Mouse (Mus musculus): ENCODE results near the gene Ugt2b5. TPM values are rescaled to one million over a fixed set of nuclear protein-coding genes. Genes with fewer than 3 reads are reported as not detected.
"Not testable (repeated sequence)": the region's sequence is repeated elsewhere in the genome, so short reads cannot be mapped to it uniquely, and the experiment has no call there.

Ugt2b5 gene
- not detected in 2 replicates for polyA plus RNA-seq (2012; ENCODE audit: insufficient read depth, insufficient read length, missing spikeins)

GRCm38 (mm10) chr5:87140196-87140595, at the start of gene Ugt2b5:
Gene Ugt2b5 (minus strand): TSS chr5:87140318.
- not testable (repeated sequence) for H3K4me1 ChIP-seq (ENCODE audit: control insufficient read depth, insufficient read depth, low read length); H3K27ac ChIP-seq (ENCODE audit: insufficient read depth, low read depth, low read length); H3K4me3 ChIP-seq (ENCODE audit: insufficient read depth, low read length)

GRCm38 (mm10) chr5:87175780-87176179, 35.7 kb upstream of the Ugt2b5 start:
- H3K4me1 ChIP-seq (ENCODE audit: control insufficient read depth, insufficient read depth, low read length); H3K4me3 ChIP-seq (ENCODE audit: insufficient read depth, low read length); H3K27ac ChIP-seq (ENCODE audit: insufficient read depth, low read depth, low read length): not testable (repeated sequence)

DNA sequence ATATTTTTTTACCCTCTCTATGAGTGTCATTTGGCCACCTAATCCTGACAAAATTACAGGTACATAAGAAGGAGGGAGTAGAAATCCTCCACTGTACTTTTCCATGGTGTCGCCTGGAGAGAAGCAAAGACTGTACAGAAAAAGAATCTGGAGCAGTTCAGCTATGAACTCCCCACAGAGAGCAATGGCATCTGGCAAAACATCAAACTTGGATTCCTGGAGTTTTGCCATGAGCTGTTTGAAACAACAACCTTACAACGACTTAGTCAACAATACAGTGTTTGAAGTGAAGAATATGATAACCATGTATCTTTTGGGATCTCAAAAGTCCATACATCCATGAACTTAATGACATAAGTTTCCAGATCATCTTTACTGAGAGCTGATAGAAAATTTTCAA, 34.6 kb upstream of the Ugt2b5 start:
- TF ChIP-seq POLR2A (IDR thresholded peaks at IDR 0.05; ENCODE audit: borderline replicate concordance, low read depth, low read length) (no peak), CTCF (IDR thresholded peaks at IDR 0.05; ENCODE audit: low read depth, low read length) (no peak)
- no peak overlapping the region for H3K4me3 ChIP-seq (ENCODE audit: insufficient read depth, low read length)
- no peaks in the 10 kb centered on the region for H3K4me1 ChIP-seq (ENCODE audit: control insufficient read depth, insufficient read depth, low read length)
- no peak overlapping the region for H3K27ac ChIP-seq (ENCODE audit: insufficient read depth, low read depth, low read length)

DNA sequence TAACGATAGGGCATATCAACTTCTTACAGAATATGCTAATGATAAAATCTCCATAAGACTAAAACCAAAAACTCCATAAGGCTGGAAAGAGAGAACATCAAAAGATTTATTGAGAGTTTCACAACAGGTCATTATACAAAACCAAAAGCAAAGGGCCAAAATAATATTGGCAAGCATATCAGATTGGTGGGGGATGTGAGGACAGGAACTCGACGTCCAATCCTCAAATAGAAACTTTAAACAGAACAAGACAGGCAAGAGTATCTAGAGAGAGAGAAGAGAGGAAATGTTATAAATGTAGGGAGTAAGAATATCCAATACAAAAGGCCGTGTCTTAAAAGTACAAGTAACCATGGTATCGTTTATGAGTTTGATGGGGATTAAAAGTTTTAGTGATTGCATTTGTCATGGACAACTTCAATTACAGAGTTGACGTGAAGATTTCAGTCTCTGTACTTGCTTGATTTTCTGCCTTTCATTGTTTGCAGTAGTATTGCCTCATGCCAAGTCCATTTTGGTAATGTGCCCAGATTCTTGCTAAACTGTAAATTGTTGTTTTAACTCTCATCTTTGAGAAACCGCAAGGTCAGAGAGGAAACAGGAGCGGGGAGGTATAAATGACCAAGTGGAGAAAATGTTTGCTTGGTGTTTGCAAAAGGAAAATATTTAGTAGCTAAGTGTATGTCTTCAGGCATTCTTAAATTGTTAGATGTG, 7.8 kb upstream of the Ugt2b5 start:
- no peaks in the 10 kb centered on the region for H3K4me1 ChIP-seq (ENCODE audit: control insufficient read depth, insufficient read depth, low read length)
- H3K27ac ChIP-seq (ENCODE audit: insufficient read depth, low read depth, low read length): no peak overlapping the region
- H3K4me3 ChIP-seq (ENCODE audit: insufficient read depth, low read length): no peak overlapping the region
- TF ChIP-seq POLR2A (IDR thresholded peaks at IDR 0.05; ENCODE audit: borderline replicate concordance, low read depth, low read length) (no peak), CTCF (IDR thresholded peaks at IDR 0.05; ENCODE audit: low read depth, low read length) (no peak)

- Histone ChIP-seq H3K4me1 (ENCODE audit: control insufficient read depth, insufficient read depth, low read length) (no peaks in the 10 kb centered on the region), H3K27ac (ENCODE audit: insufficient read depth, low read depth, low read length) (no peak overlapping the region), H3K4me3 (ENCODE audit: insufficient read depth, low read length) (no peak overlapping the region)
- TF ChIP-seq POLR2A (IDR thresholded peaks at IDR 0.05; ENCODE audit: borderline replicate concordance, low read depth, low read length) (no peak), CTCF (IDR thresholded peaks at IDR 0.05; ENCODE audit: low read depth, low read length) (no peak)
These were observed 2.8 kb upstream of the Ugt2b5 start for GRCm38 (mm10) chr5:87142865-87143456.

- not testable (repeated sequence) for H3K4me1 ChIP-seq (ENCODE audit: control insufficient read depth, insufficient read depth, low read length); H3K4me3 ChIP-seq (ENCODE audit: insufficient read depth, low read length); H3K27ac ChIP-seq (ENCODE audit: insufficient read depth, low read depth, low read length)
These were observed 36.4 kb downstream of the Ugt2b5 start for GRCm38 (mm10) chr5:87103697-87104096.

- H3K27ac ChIP-seq (ENCODE audit: insufficient read depth, low read depth, low read length): no peak within 1 kb of the TSS
- no peak for TF ChIP-seq POLR2A (IDR thresholded peaks at IDR 0.05; ENCODE audit: borderline replicate concordance, low read depth, low read length)
- no peak for TF ChIP-seq CTCF (IDR thresholded peaks at IDR 0.05; ENCODE audit: low read depth, low read length)
- H3K4me3 ChIP-seq (ENCODE audit: insufficient read depth, low read length): no peak within 1 kb of the TSS
- H3K4me1 ChIP-seq (ENCODE audit: control insufficient read depth, insufficient read depth, low read length): no peaks in the 10 kb centered on the region
These were observed 47.6 kb downstream of the Ugt2b5 start, which contains the start of gene Ugt2b36 for GRCm38 (mm10) chr5:87092346-87093027. Gene Ugt2b36 (minus strand): TSS chr5:87092555.

- Histone ChIP-seq H3K4me3 (ENCODE audit: insufficient read depth, low read length) (no peak overlapping the region), H3K27ac (ENCODE audit: insufficient read depth, low read depth, low read length) (no peak overlapping the region), H3K4me1 (ENCODE audit: control insufficient read depth, insufficient read depth, low read length) (no peaks in the 10 kb centered on the region)
- no peak for TF ChIP-seq POLR2A (IDR thresholded peaks at IDR 0.05; ENCODE audit: borderline replicate concordance, low read depth, low read length)
- no peak for TF ChIP-seq CTCF (IDR thresholded peaks at IDR 0.05; ENCODE audit: low read depth, low read length)
These were observed 49.0 kb downstream of the Ugt2b5 start for GRCm38 (mm10) chr5:87091111-87091510.

GRCm38 (mm10) chr5:87089264-87089663, 50.9 kb downstream of the Ugt2b5 start:
- Histone ChIP-seq H3K4me1 (ENCODE audit: control insufficient read depth, insufficient read depth, low read length) (no peaks in the 10 kb centered on the region), H3K4me3 (ENCODE audit: insufficient read depth, low read length) (no peak overlapping the region), H3K27ac (ENCODE audit: insufficient read depth, low read depth, low read length) (no peak overlapping the region)
- TF ChIP-seq POLR2A (IDR thresholded peaks at IDR 0.05; ENCODE audit: borderline replicate concordance, low read depth, low read length) (no peak), CTCF (IDR thresholded peaks at IDR 0.05; ENCODE audit: low read depth, low read length) (no peak)

- no peak overlapping the region for H3K4me3 ChIP-seq (ENCODE audit: insufficient read depth, low read length)
- H3K4me1 ChIP-seq (ENCODE audit: control insufficient read depth, insufficient read depth, low read length): no peaks in the 10 kb centered on the region
- TF ChIP-seq POLR2A (IDR thresholded peaks at IDR 0.05; ENCODE audit: borderline replicate concordance, low read depth, low read length) (no peak), CTCF (IDR thresholded peaks at IDR 0.05; ENCODE audit: low read depth, low read length) (no peak)
- H3K27ac ChIP-seq (ENCODE audit: insufficient read depth, low read depth, low read length): no peak overlapping the region
These were observed 53.8 kb downstream of the Ugt2b5 start for GRCm38 (mm10) chr5:87086269-87086668.

Other genes with a start within 250 kb of the Ugt2b5 start
- gene Ugt2b34, start 233.4 kb downstream of the Ugt2b5 start, polyA plus RNA-seq (2012; ENCODE audit: insufficient read depth, insufficient read length, missing spikeins): not detected in 2 replicates
- gene Ugt2b1, start 213.8 kb downstream of the Ugt2b5 start, polyA plus RNA-seq (2012; ENCODE audit: insufficient read depth, insufficient read length, missing spikeins): not detected in 2 replicates
- not detected in 2 replicates for gene Ugt2b35, start 139.5 kb downstream of the Ugt2b5 start, polyA plus RNA-seq (2012; ENCODE audit: insufficient read depth, insufficient read length, missing spikeins)
- gene Ugt2b36, start 47.8 kb downstream of the Ugt2b5 start, polyA plus RNA-seq (2012; ENCODE audit: insufficient read depth, insufficient read length, missing spikeins): not detected in 2 replicates
- not detected in 2 replicates for gene Ugt2b37, start 114.5 kb upstream of the Ugt2b5 start, polyA plus RNA-seq (2012; ENCODE audit: insufficient read depth, insufficient read length, missing spikeins)
- gene Ugt2a3, start 196.9 kb upstream of the Ugt2b5 start, polyA plus RNA-seq (2012; ENCODE audit: insufficient read depth, insufficient read length, missing spikeins): not detected in 2 replicates

All from bone marrow macrophage, adult 2 months (primary cell).